Mouse (Mus musculus): Measurements from ENCODE around the gene Atf2.
"Not testable (repeated sequence)": the region's sequence is repeated elsewhere in the genome, so short reads cannot be mapped to it uniquely, and the experiment has no call there.

Atf2 gene

GRCm38 (mm10) chr2:73877891-73878290 is 14.5 kb downstream of the Atf2 start:
- DNase-seq: no peak

DNA sequence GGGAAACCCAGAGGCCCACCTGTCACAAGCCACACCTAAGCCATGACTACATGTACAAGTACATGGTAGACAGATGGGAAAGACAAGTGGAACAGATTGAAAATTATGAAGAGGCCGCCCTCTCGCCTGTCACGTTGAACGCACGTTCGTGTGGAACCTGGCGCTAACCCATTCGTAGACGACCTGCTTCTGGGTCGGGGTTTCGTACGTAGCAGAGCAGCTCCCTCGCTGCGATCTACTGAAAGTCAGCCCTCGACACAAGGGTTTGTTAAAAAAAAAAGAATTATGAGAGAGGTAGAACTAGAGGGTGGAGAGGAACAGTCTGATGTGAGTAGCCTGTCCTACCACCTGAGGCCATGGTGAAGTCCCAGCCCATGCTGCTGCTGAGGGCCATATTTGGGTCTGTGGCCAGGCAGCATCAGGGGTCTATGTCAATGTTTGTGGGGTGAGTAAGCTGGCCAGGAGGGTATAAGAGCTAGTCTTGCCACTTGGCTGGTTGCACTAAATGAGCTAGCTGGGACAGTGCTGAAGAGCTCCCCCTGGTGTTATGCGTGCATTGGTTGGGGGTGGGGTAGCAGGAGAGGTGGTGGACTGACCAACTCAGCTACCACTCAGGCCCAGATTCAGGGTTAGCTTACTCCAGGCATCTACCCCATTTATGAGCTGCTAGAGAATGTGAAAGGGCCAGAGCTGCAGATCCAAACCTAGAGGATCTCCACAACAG is 24.5 kb downstream of the Atf2 start:
- DNase-seq: peak; percentile 42

- no peak for DNase-seq
Measured at GRCm38 (mm10) chr2:73860046-73860624, 32.3 kb downstream of the Atf2 start.

GRCm38 (mm10) chr2:73857352-73857751 is 35.1 kb downstream of the Atf2 start:
- no peak for DNase-seq

- no peak for DNase-seq
Measured at GRCm38 (mm10) chr2:73856246-73856645, 36.2 kb downstream of the Atf2 start.

DNA sequence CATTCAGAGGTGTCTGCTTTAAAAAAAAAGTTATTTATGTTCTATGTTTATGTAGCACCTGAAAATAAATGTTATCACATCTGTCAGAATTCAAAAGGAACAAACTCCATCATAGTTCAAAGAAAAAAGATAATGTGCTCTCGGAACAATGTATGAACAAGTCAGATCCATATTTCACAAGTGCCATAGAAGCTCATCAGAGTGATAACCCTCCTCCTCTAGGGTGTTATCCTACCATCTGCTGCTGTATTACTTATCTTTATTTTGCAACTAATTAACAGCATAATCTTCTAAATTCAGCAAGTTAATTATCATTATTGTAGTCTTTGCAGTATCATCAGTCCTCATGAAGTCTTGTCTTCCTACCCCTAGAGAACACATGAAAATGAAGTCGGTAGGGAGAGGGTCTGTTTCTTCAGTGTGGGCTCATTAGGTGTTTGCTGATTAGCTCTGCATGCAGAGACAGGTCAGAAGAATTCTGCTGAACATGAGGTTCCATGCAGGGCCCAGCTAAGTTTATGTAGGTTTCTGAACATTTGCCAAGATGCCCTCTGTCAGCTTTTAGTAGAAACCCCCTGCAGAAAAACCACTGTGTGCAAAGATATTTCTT is 57.9 kb downstream of the Atf2 start:
- no peak for DNase-seq

DNA sequence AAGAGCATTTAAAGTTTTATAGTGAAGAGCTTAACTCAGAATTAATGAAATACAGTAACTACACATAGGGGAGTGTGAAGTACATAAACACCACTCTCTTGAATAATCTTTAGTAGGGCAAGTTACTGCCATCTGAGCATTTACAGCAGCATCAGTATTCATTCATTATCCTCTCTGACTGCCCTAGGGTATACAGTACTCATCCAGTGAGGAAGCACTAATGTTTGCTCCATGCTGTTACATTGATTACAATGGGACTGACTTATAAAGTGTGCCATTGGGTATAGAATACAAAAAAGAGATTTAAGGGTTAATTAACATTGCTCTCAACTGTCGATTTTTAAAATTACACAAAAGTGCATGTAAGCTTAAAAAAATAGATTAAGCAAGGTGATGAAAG is 59.2 kb downstream of the Atf2 start:
- no peak for DNase-seq

GRCm38 (mm10) chr2:73818742-73819141 is 73.7 kb downstream of the Atf2 start:
- no peak for DNase-seq

DNA sequence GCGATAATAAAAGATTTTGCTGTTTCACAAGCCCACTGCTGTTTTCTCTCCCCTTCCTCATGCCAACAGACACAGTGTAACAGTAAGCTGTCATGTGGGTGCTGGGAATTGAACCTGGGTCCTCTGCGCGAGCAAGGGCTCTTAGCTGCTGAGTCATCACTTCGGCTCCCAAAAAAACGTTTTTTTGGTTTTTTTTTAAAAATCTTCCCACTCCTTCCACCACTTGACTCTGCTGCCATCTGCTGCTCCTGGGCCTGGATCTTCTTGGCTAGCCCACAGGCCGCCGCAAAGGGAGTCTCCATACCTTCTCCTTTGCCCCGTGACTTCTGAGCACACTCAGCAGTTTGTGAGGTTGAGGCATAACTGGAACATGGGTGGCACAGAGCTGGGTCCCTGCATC is 84.8 kb downstream of the Atf2 start:
- DNase-seq: no peak

GRCm38 (mm10) chr2:73800127-73800526 is 92.3 kb downstream of the Atf2 start:
- not testable (repeated sequence) for DNase-seq

GRCm38 (mm10) chr2:73798786-73799185 is 93.7 kb downstream of the Atf2 start:
- no peak for DNase-seq

DNA sequence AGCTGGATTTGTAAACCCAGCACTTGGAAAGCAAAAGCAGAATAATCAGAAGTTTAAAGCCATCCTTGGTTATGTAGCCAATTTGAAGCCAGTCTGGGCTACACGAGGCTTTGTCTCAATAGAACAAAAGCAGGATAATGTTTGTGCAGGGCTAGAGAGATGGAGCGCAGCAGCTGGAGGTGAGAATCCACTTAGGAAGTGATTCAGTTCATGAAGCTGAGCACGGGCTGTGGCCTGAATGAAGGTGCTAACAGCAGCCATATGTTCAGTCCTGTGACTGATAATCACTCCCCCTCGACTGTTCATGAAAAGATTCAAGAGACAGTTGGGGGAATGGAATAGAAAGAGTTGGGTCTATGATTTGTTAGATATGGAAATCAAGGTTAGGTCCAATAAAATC is 94.3 kb downstream of the Atf2 start:
- no peak for DNase-seq

GRCm38 (mm10) chr2:73791846-73792630 is 100.4 kb downstream of the Atf2 start:
- no peak for DNase-seq

DNA sequence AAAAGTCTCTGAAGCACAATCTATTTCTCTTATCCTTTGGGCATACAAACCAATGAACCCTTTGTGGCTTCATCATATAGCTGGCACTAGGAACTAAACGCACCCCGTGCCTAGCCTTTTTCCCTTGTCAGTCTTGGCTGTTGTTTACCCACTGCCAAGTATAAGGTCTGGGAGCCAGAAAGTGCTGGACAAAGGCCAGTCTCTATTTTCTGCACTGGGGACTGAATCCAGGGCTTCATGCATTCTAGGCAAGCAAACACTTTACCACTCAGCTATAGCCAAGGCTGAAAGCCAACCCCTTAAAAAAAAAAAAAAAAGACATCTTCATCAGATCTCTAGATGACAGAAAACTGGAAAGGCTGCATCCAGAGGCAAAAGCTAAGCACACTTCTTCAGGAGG is 102.1 kb downstream of the Atf2 start:
- no peak for DNase-seq

- DNase-seq: no peak
Measured at GRCm38 (mm10) chr2:73788395-73788794, 104.0 kb downstream of the Atf2 start.

DNA sequence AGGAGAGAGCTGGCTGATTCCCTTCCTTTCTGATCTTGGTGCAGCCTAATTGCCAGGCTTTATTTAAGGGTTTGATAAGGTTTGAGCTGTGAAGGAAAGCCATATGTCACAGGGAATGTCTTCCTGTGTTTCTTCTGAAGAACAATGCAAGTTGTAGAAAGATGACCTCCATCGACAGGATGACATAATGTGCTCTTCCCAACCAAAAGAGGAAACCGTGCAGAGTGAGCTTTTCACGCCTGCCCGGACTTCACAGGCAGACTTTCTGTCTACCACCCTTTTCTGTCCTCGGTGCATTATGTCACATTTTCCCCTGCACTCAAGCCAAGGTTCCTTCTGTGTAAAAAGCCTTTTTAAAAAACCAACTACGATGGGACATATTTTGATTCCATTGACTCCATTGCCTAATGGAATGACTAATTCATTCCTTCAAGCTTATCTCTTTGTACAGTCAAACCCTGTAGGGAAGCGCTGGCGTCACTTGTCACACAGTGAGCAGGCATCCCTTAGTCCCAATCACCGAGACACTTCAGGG is 110.0 kb downstream of the Atf2 start:
- DNase-seq: no peak

GRCm38 (mm10) chr2:73780321-73781010 is 112.0 kb downstream of the Atf2 start:
- DNase-seq: no peak

DNA sequence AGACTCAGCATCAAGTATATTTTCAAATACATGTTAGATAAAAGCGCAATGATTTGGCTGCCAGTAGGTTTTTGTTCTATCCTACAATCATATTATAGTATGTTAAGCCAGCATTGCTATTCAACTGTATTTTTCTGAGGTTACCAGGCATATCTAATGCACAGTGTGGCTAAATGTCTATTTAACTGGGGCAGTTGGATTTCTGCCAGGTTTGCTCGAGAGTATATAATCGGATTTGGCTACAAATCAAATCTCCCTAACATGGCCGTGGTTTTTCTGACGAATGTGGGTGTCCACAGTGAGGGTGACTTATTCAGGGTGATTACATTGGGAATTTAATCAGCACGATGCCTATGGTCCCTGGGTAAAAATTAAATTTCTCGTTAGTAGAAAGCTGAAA is 112.6 kb downstream of the Atf2 start:
- no peak for DNase-seq

DNA sequence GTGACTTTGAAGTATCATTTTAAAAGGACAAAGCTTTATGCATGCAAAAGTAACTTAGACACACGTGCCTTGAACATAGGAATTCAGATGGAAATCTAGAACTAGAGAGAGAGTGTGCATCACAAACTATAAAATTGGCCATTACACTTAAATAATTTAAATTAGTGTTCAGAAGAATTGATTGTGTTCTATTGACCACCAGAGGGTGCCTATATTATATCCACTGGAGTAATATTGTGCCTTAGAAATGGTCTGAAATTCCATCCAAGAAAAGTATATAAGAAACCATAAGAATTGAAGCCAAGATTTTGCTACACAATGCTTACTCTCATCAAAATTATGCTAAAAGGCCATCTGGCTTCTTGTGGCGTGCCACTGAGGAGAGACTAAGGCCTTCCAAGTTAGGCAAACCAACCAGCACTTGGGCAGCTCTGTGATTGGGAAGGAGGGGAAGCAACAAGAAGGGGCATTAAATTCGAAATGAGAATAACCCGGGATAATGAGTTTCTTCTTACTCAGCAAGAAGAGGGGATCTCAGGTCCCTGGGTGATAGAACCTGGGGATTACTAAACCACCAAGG is 113.3 kb downstream of the Atf2 start:
- DNase-seq: no peak

GRCm38 (mm10) chr2:73776936-73777335 is 115.5 kb downstream of the Atf2 start:
- DNase-seq: no peak

DNA sequence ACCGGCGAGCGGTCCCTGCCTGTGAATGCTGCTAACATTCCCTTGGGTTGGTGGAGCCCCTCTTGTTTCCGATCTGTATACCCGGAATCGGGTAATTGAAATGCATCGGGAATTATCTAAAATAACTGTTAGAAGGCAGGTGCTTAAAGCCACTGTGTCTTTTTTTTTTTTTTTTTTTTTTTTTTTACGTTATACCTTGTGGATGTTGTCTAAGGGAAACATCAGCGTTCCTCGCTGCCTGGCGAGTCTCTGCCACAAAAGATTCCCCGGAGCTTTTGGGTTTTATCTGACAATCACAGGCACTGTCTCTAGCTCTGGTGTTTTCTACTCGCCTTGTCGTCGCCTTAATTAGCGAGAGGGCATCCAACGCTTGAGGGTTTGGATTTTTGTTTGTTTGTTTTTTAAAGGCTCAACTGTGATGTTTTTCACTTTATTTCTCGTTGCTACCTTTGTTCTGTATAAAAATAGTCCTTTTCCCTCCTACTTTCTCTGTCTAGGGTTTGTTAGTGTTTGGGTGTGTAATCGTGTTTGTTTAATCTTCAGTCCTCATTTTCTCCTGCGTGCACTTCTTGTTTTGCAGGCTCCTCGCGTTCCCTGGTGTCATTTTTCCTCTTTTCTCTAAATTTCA is 116.6 kb downstream of the Atf2 start:
- no peak for DNase-seq

All from right cerebral cortex, postnatal 25 days (tissue).